Mouse (Mus musculus): ENCODE results near the gene Pmm2. TPM values are rescaled to one million over a fixed set of nuclear protein-coding genes. Genes with fewer than 3 reads are reported as not detected.
A peak's percentile ranks its signal among the peaks of the same experiment; 100 is the strongest.

The Pmm2 gene
- polyA plus RNA-seq, 1 experiment from 2014 or later = 56.4 TPM

GRCm38 (mm10) chr16:8656256-8656655 lies 18.8 kb downstream of the Pmm2 start:
- H3K4me2 ChIP-seq (replicated peaks) = no peak overlapping the region
- no peak overlapping the region for H3K4me3 ChIP-seq (replicated peaks)
- H3K36me3 ChIP-seq = peaks cover 86% of the 10 kb centered on the region
- ATAC-seq (ENCODE audit: insufficient number of reproducible peaks, low FRiP score, low TSS enrichment, low read depth) = no peak
- H3K4me1 ChIP-seq = no peaks in the 10 kb centered on the region
- no peaks in the 10 kb centered on the region for H3K27me3 ChIP-seq
- no peak overlapping the region for H3K27ac ChIP-seq (replicated peaks)
- WGBS = 85% methylated on average over 2 of the region's 2 CpGs
- H3K9me3 ChIP-seq (replicated peaks) = no peaks in the 10 kb centered on the region
- no peak overlapping the region for H3K9ac ChIP-seq

GRCm38 (mm10) chr16:8658349-8658748 lies 20.9 kb downstream of the Pmm2 start:
- no peaks in the 10 kb centered on the region for H3K9me3 ChIP-seq (replicated peaks)
- WGBS = 76% methylated on average over 4 of the region's 4 CpGs
- H3K27ac ChIP-seq (replicated peaks) = no peak overlapping the region
- H3K4me2 ChIP-seq (replicated peaks) = no peak overlapping the region
- no peak for ATAC-seq (ENCODE audit: insufficient number of reproducible peaks, low FRiP score, low TSS enrichment, low read depth)
- H3K4me3 ChIP-seq (replicated peaks) = no peak overlapping the region
- H3K9ac ChIP-seq = no peak overlapping the region
- peaks cover 79% of the 10 kb centered on the region for H3K36me3 ChIP-seq
- no peaks in the 10 kb centered on the region for H3K27me3 ChIP-seq
- no peaks in the 10 kb centered on the region for H3K4me1 ChIP-seq

GRCm38 (mm10) chr16:8658764-8659163 lies 21.3 kb downstream of the Pmm2 start:
- Histone ChIP-seq H3K4me3 (replicated peaks) (no peak overlapping the region), H3K27ac (replicated peaks) (no peak overlapping the region), H3K4me2 (replicated peaks) (no peak overlapping the region), H3K9me3 (replicated peaks) (no peaks in the 10 kb centered on the region), H3K36me3 (peaks cover 80% of the 10 kb centered on the region), H3K9ac (no peak overlapping the region), H3K27me3 (no peaks in the 10 kb centered on the region), H3K4me1 (no peaks in the 10 kb centered on the region)
- ATAC-seq (ENCODE audit: insufficient number of reproducible peaks, low FRiP score, low TSS enrichment, low read depth) = no peak
- WGBS = 95% methylated on average over 4 of the region's 4 CpGs

- no peak for ATAC-seq (ENCODE audit: insufficient number of reproducible peaks, low FRiP score, low TSS enrichment, low read depth)
- H3K27me3 ChIP-seq = no peaks in the 10 kb centered on the region
- no peaks in the 10 kb centered on the region for H3K9me3 ChIP-seq (replicated peaks)
- no peak overlapping the region for H3K9ac ChIP-seq
- peaks cover 43% of the 10 kb centered on the region for H3K36me3 ChIP-seq
- peaks cover 15% of the 10 kb centered on the region for H3K4me1 ChIP-seq
- no peak overlapping the region for H3K27ac ChIP-seq (replicated peaks)
- WGBS = 69% methylated on average over 2 of the region's 2 CpGs
- no peak overlapping the region for H3K4me3 ChIP-seq (replicated peaks)
- no peak overlapping the region for H3K4me2 ChIP-seq (replicated peaks)
Measured at GRCm38 (mm10) chr16:8663022-8663421, 25.5 kb downstream of the Pmm2 start.

- Histone ChIP-seq H3K9ac (no peak overlapping the region), H3K4me3 (replicated peaks) (no peak overlapping the region), H3K9me3 (replicated peaks) (no peaks in the 10 kb centered on the region), H3K27me3 (no peaks in the 10 kb centered on the region), H3K4me1 (peaks cover 24% of the 10 kb centered on the region), H3K4me2 (replicated peaks) (no peak overlapping the region), H3K27ac (replicated peaks) (no peak overlapping the region), H3K36me3 (peaks cover 37% of the 10 kb centered on the region)
- WGBS = 87% methylated on average over 24 of the region's 24 CpGs
- ATAC-seq (ENCODE audit: insufficient number of reproducible peaks, low FRiP score, low TSS enrichment, low read depth) = no peak
Measured at GRCm38 (mm10) chr16:8663606-8664539, 26.4 kb downstream of the Pmm2 start.

- Histone ChIP-seq H3K4me1 (peaks cover 39% of the 10 kb centered on the region), H3K27ac (replicated peaks) (no peak overlapping the region), H3K4me2 (replicated peaks) (no peak overlapping the region), H3K36me3 (peaks cover 24% of the 10 kb centered on the region), H3K9me3 (replicated peaks) (no peaks in the 10 kb centered on the region), H3K27me3 (no peaks in the 10 kb centered on the region), H3K4me3 (replicated peaks) (no peak overlapping the region), H3K9ac (no peak overlapping the region)
- WGBS = 81% methylated on average over 5 of the region's 5 CpGs
- ATAC-seq (ENCODE audit: insufficient number of reproducible peaks, low FRiP score, low TSS enrichment, low read depth) = no peak
Measured at GRCm38 (mm10) chr16:8665367-8665766, 27.9 kb downstream of the Pmm2 start.

GRCm38 (mm10) chr16:8666452-8666851 lies 29.0 kb downstream of the Pmm2 start:
- Histone ChIP-seq H3K9me3 (replicated peaks) (no peaks in the 10 kb centered on the region), H3K36me3 (peaks cover 19% of the 10 kb centered on the region), H3K27ac (replicated peaks) (no peak overlapping the region), H3K4me1 (peaks cover 48% of the 10 kb centered on the region), H3K4me3 (replicated peaks) (no peak overlapping the region), H3K9ac (no peak overlapping the region), H3K4me2 (replicated peaks) (no peak overlapping the region), H3K27me3 (no peaks in the 10 kb centered on the region)
- no peak for ATAC-seq (ENCODE audit: insufficient number of reproducible peaks, low FRiP score, low TSS enrichment, low read depth)
- WGBS = 50% methylated on average over 2 of the region's 2 CpGs

- no peak overlapping the region for H3K9ac ChIP-seq
Measured at GRCm38 (mm10) chr16:8667261-8667660, 29.8 kb downstream of the Pmm2 start.

GRCm38 (mm10) chr16:8667814-8668213 lies 30.3 kb downstream of the Pmm2 start:
- Histone ChIP-seq H3K4me3 (replicated peaks) (no peak overlapping the region), H3K9me3 (replicated peaks) (no peaks in the 10 kb centered on the region), H3K9ac (no peak overlapping the region), H3K4me2 (replicated peaks) (no peak overlapping the region), H3K36me3 (peaks cover 10% of the 10 kb centered on the region; the same call in 1 of the 2 replicates), H3K4me1 (peaks cover 50% of the 10 kb centered on the region), H3K27ac (replicated peaks) (0 out of 2 replicates have a peak overlapping the region, but pooled peaks have one; percentile 17), H3K27me3 (no peaks in the 10 kb centered on the region)
- WGBS = 73% methylated on average over 4 of the region's 4 CpGs
- ATAC-seq (ENCODE audit: insufficient number of reproducible peaks, low FRiP score, low TSS enrichment, low read depth) = no peak

More at GRCm38 (mm10) chr16:8667261-8667660, 29.8 kb downstream of the Pmm2 start:
- Histone ChIP-seq H3K4me2 (replicated peaks) (no peak overlapping the region), H3K9me3 (replicated peaks) (no peaks in the 10 kb centered on the region), H3K27me3 (no peaks in the 10 kb centered on the region), H3K4me1 (peaks cover 50% of the 10 kb centered on the region), H3K36me3 (peaks cover 14% of the 10 kb centered on the region; the same call in 1 of the 2 replicates), H3K27ac (replicated peaks) (no peak overlapping the region), H3K4me3 (replicated peaks) (no peak overlapping the region)
- no peak for ATAC-seq (ENCODE audit: insufficient number of reproducible peaks, low FRiP score, low TSS enrichment, low read depth)
- 86% methylated on average over 7 of the region's 7 CpGs for WGBS

- no peak overlapping the region for H3K4me3 ChIP-seq (replicated peaks)
- H3K27me3 ChIP-seq = no peaks in the 10 kb centered on the region
- no peaks in the 10 kb centered on the region for H3K9me3 ChIP-seq (replicated peaks)
- no peak overlapping the region for H3K27ac ChIP-seq (replicated peaks)
- no peak for ATAC-seq (ENCODE audit: insufficient number of reproducible peaks, low FRiP score, low TSS enrichment, low read depth)
- H3K4me2 ChIP-seq (replicated peaks) = no peak overlapping the region
- WGBS = 86% methylated on average over 2 of the region's 2 CpGs
- H3K36me3 ChIP-seq = 0 out of 2 replicates have a peak, but pooled peaks cover 6% of the 10 kb centered on the region
- H3K4me1 ChIP-seq = peaks cover 50% of the 10 kb centered on the region
- no peak overlapping the region for H3K9ac ChIP-seq
Measured at GRCm38 (mm10) chr16:8668386-8668785, 30.9 kb downstream of the Pmm2 start.

GRCm38 (mm10) chr16:8669432-8669831 lies 32.0 kb downstream of the Pmm2 start:
- no peak overlapping the region for H3K9ac ChIP-seq
- H3K4me2 ChIP-seq (replicated peaks) = peak overlapping the region; percentile 71
- 53% methylated on average over 5 of the region's 5 CpGs for WGBS
- H3K4me1 ChIP-seq = peaks cover 50% of the 10 kb centered on the region
- no peaks in the 10 kb centered on the region for H3K9me3 ChIP-seq (replicated peaks)
- H3K36me3 ChIP-seq = no peaks in the 10 kb centered on the region
- ATAC-seq (ENCODE audit: insufficient number of reproducible peaks, low FRiP score, low TSS enrichment, low read depth) = no peak
- H3K4me3 ChIP-seq (replicated peaks) = no peak overlapping the region
- 0 out of 2 replicates have a peak, but pooled peaks cover 3% of the 10 kb centered on the region for H3K27me3 ChIP-seq
- H3K27ac ChIP-seq (replicated peaks) = no peak overlapping the region

Measured in embryonic facial prominence, embryonic 15.5 days (tissue).